Mouse (Mus musculus) MEL (cell line): ENCODE data around the gene Acer1. TPM values are rescaled to one million over a fixed set of nuclear protein-coding genes. Genes with fewer than 3 reads are reported as not detected.

Experiments
- DNase-seq: peaks from one replicate; pipeline ENCODE4 v3.0.0; 2011; ENCODE audit warnings: low read depth, low spot score
- H3K27ac ChIP-seq: 2 replicates; pipeline ENCODE4 v1.5.1; 2012; ENCODE audit warnings: low read depth, mild to moderate bottlenecking, control low read depth, low read length, moderate library complexity; ENCODE audit not compliant: control insufficient read depth
- H3K27me3 ChIP-seq, 2 experiments: fragments of 150-350 bp in 1 of 2; sonication (generic) in 1 of 2; 2 replicates each; pipeline ENCODE4 v1.6.1; 2012; ENCODE audit warnings: low read length in 2 of 2, mild to moderate bottlenecking in 2 of 2, improper control_type of control experiment in 1 of 2, moderate library complexity in 1 of 2; ENCODE audit not compliant: insufficient read depth in 2 of 2, control insufficient read depth in 1 of 2
- H3K36me3 ChIP-seq, 2 experiments: 2 replicates each; pipeline ENCODE4 v1.6.1; 2012 to 2014; ENCODE audit warnings: low read length in 2 of 2, improper control_type of control experiment in 1 of 2, inconsistent platforms in 1 of 2, mild to moderate bottlenecking in 1 of 2; ENCODE audit not compliant: insufficient read depth in 2 of 2, control insufficient read depth in 1 of 2
- H3K4me1 ChIP-seq, 2 experiments: fragments of 150-350 bp in 1 of 2; sonication (generic) in 1 of 2; 2 replicates each; pipeline ENCODE4 v1.6.1; 2012; ENCODE audit warnings: low read length in 2 of 2, improper control_type of control experiment in 1 of 2, mild to moderate bottlenecking in 1 of 2; ENCODE audit not compliant: insufficient read depth in 2 of 2, control insufficient read depth in 1 of 2
- H3K4me3 ChIP-seq, 2 experiments: fragments of 150-350 bp in 1 of 2; sonication (generic) in 1 of 2; 2 replicates each; pipeline ENCODE4 v1.5.1; 2012; ENCODE audit warnings: low read depth in 2 of 2, low read length in 2 of 2, mild to moderate bottlenecking in 2 of 2, moderate library complexity in 2 of 2, control low read depth in 1 of 2, improper control_type of control experiment in 1 of 2; ENCODE audit not compliant: control insufficient read depth in 1 of 2, insufficient read depth in 1 of 2
- H3K79me2 ChIP-seq: 2 replicates; pipeline ENCODE4 v1.6.1; 2012; ENCODE audit warnings: mild to moderate bottlenecking, low read length, moderate library complexity; ENCODE audit not compliant: control insufficient read depth, poor library complexity, insufficient read depth
- H3K9ac ChIP-seq: 2 replicates; pipeline ENCODE4 v1.6.1; 2012; ENCODE audit warnings: low read depth, mild to moderate bottlenecking, control low read depth, low read length, moderate library complexity; ENCODE audit not compliant: control insufficient read depth, poor library complexity, severe bottlenecking
- H3K9me3 ChIP-seq: fragments of 150-350 bp; sonication (generic); replicated peaks from 2 replicates; pipeline ENCODE4 v1.6.1; 2012; ENCODE audit warnings: mild to moderate bottlenecking, low read length, improper control_type of control experiment, moderate library complexity; ENCODE audit not compliant: insufficient read depth
- CHD2 ChIP-seq: IDR thresholded peaks from 2 replicates; pipeline ENCODE4 v1.6.1; 2011; ENCODE audit warnings: low read length, improper control_type of control experiment
- CTCF ChIP-seq, 3 experiments: IDR thresholded peaks in 2 of 3; conservative IDR thresholded peaks in 1 of 3; 2 replicates each; pipeline ENCODE4 v1.5.1; 2011 to 2012; ENCODE audit warnings: low read length in 3 of 3, low read depth in 2 of 3, mild to moderate bottlenecking in 2 of 3, improper control_type of control experiment in 1 of 3, inconsistent platforms in 1 of 3, mixed read lengths in 1 of 3, moderate library complexity in 1 of 3; ENCODE audit not compliant: control insufficient read depth in 1 of 3, insufficient read depth in 1 of 3, poor library complexity in 1 of 3, severe bottlenecking in 1 of 3
- ELF1 ChIP-seq: IDR thresholded peaks from 2 replicates; pipeline ENCODE4 v1.6.1; 2014; ENCODE audit warnings: low read depth, mild to moderate bottlenecking, inconsistent platforms, low read length, improper control_type of control experiment, moderate library complexity
- EP300 ChIP-seq, 2 experiments: IDR thresholded peaks; 2 replicates each; pipeline ENCODE4 v1.6.1; 2011; ENCODE audit warnings: improper control_type of control experiment in 2 of 2, low read length in 2 of 2, low read depth in 1 of 2, mild to moderate bottlenecking in 1 of 2
- ETS1 ChIP-seq: IDR thresholded peaks from 2 replicates; pipeline ENCODE4 v1.6.1; 2012; ENCODE audit warnings: low read depth, mild to moderate bottlenecking, inconsistent platforms, low read length, improper control_type of control experiment, moderate library complexity
- GATA1 ChIP-seq: IDR thresholded peaks from 2 replicates; pipeline ENCODE4 v1.6.1; 2011; ENCODE audit warnings: low read depth, low read length, improper control_type of control experiment
- HCFC1 ChIP-seq: IDR thresholded peaks from 2 replicates; pipeline ENCODE4 v1.6.1; 2012; ENCODE audit warnings: low read depth, mild to moderate bottlenecking, inconsistent platforms, low read length, improper control_type of control experiment, moderate library complexity
- JUND ChIP-seq: IDR thresholded peaks from 2 replicates; pipeline ENCODE4 v1.6.1; 2011; ENCODE audit warnings: low read depth, mild to moderate bottlenecking, improper control_type of control experiment, low read length
- KAT2A ChIP-seq: conservative IDR thresholded peaks from 2 replicates; pipeline ENCODE4 v1.6.1; 2012; ENCODE audit warnings: low read depth, low read length, improper control_type of control experiment, inconsistent platforms
- MAX ChIP-seq: IDR thresholded peaks from 2 replicates; pipeline ENCODE4 v1.6.1; 2011; ENCODE audit warnings: low read length, improper control_type of control experiment
- MAZ ChIP-seq: IDR thresholded peaks from 2 replicates; pipeline ENCODE4 v1.6.1; 2012; ENCODE audit warnings: low read depth, mild to moderate bottlenecking, inconsistent platforms, low read length, improper control_type of control experiment
- MXI1 ChIP-seq: IDR thresholded peaks from 2 replicates; pipeline ENCODE4 v1.6.1; 2011; ENCODE audit warnings: mild to moderate bottlenecking, low read depth, low read length, improper control_type of control experiment
- MYB ChIP-seq: IDR thresholded peaks from 2 replicates; pipeline ENCODE4 v1.6.1; 2011; ENCODE audit warnings: mild to moderate bottlenecking, low read depth, low read length, improper control_type of control experiment
- MYC ChIP-seq: IDR thresholded peaks from 2 replicates; pipeline ENCODE4 v1.6.1; 2011; ENCODE audit warnings: low read depth, mild to moderate bottlenecking, low read length, improper control_type of control experiment, moderate library complexity
- NELFE ChIP-seq: IDR thresholded peaks from 2 replicates; pipeline ENCODE4 v1.6.1; 2011; ENCODE audit warnings: low read depth, low read length, improper control_type of control experiment
- NRF1 ChIP-seq: IDR thresholded peaks from 2 replicates; pipeline ENCODE4 v1.6.1; 2014; ENCODE audit warnings: low read depth, mild to moderate bottlenecking, inconsistent platforms, low read length, improper control_type of control experiment, moderate library complexity; ENCODE audit not compliant: poor library complexity, insufficient read depth, severe bottlenecking
- POLR2AphosphoS2 ChIP-seq: IDR thresholded peaks from 2 replicates; pipeline ENCODE4 v1.6.1; 2011; ENCODE audit warnings: low read length, improper control_type of control experiment
- POLR2AphosphoS5 ChIP-seq: IDR thresholded peaks from 2 replicates; pipeline ENCODE4 v1.6.1; 2012; ENCODE audit warnings: low read depth, borderline replicate concordance, mild to moderate bottlenecking, inconsistent platforms, low read length, moderate library complexity, mixed read lengths
- RAD21 ChIP-seq: IDR thresholded peaks from 2 replicates; pipeline ENCODE4 v1.6.1; 2011; ENCODE audit warnings: mild to moderate bottlenecking, low read depth, low read length, improper control_type of control experiment
- RCOR1 ChIP-seq: IDR thresholded peaks from 2 replicates; pipeline ENCODE4 v1.6.1; 2012; ENCODE audit warnings: low read depth, mild to moderate bottlenecking, inconsistent platforms, low read length, improper control_type of control experiment
- SIN3A ChIP-seq: IDR thresholded peaks from 2 replicates; pipeline ENCODE4 v1.6.1; 2012; ENCODE audit warnings: low read length, improper control_type of control experiment, inconsistent platforms
- SMC3 ChIP-seq: IDR thresholded peaks from 2 replicates; pipeline ENCODE4 v1.6.1; 2011; ENCODE audit warnings: low read depth, low read length, improper control_type of control experiment
- TAL1 ChIP-seq: IDR thresholded peaks from 2 replicates; pipeline ENCODE4 v1.6.1; 2012; ENCODE audit warnings: mild to moderate bottlenecking, inconsistent platforms, low read length, moderate library complexity, mixed read lengths
- TCF12 ChIP-seq: IDR thresholded peaks from 2 replicates; pipeline ENCODE4 v1.6.1; 2014; ENCODE audit warnings: low read depth, mild to moderate bottlenecking, inconsistent platforms, low read length, improper control_type of control experiment, moderate library complexity
- USF1 ChIP-seq: IDR thresholded peaks from 2 replicates; pipeline ENCODE4 v1.6.1; 2014; ENCODE audit warnings: low read depth, mild to moderate bottlenecking, inconsistent platforms, low read length, improper control_type of control experiment, moderate library complexity
- USF2 ChIP-seq, 2 experiments: IDR thresholded peaks; 2 replicates each; pipeline ENCODE4 v1.6.1; 2011 to 2012; ENCODE audit warnings: improper control_type of control experiment in 2 of 2, low read length in 2 of 2, borderline replicate concordance in 1 of 2, inconsistent platforms in 1 of 2, low read depth in 1 of 2, mild to moderate bottlenecking in 1 of 2; ENCODE audit not compliant: insufficient read depth in 1 of 2
- ZC3H11A ChIP-seq: IDR thresholded peaks from 2 replicates; pipeline ENCODE4 v1.6.1; 2012; ENCODE audit warnings: low read depth, mild to moderate bottlenecking, inconsistent platforms, low read length, improper control_type of control experiment
- ZKSCAN1 ChIP-seq: IDR thresholded peaks from 2 replicates; pipeline ENCODE4 v1.6.1; 2012; ENCODE audit warnings: low read depth, mild to moderate bottlenecking, inconsistent platforms, low read length, improper control_type of control experiment, moderate library complexity
- ZMIZ1 ChIP-seq: IDR thresholded peaks from 2 replicates; pipeline ENCODE4 v1.6.1; 2012; ENCODE audit warnings: low read depth, mild to moderate bottlenecking, inconsistent platforms, low read length, improper control_type of control experiment, moderate library complexity
- polyA plus RNA-seq, 2 experiments: library from polyadenylated mRNA; stranded (reverse) in 1 of 2; unstranded in 1 of 2; fragments of >175 nt in 1 of 2; fragments of >200 nt in 1 of 2; gene quantifications; 2 replicates each; pipeline versions ENCODE4 v1.2.1 to v1.2.4; 2012; ENCODE audit warnings: low replicate concordance in 2 of 2, low read depth in 1 of 2; ENCODE audit not compliant: insufficient read length in 2 of 2, insufficient read depth in 1 of 2, missing spikeins in 1 of 2
- total RNA-seq: library from RNA; depleted of rRNA; stranded (reverse); fragments of 300-350 nt; gene quantifications from 2 replicates; pipeline ENCODE4 v1.2.3, GENCODE M21; 2012

Gene Acer1
- total and polyA plus RNA-seq, 3 experiments = 0.03 TPM; not detected in 2

GRCm38 (mm10) chr17:56999414-56999813, 17.5 kb upstream of the Acer1 start:
- Histone ChIP-seq H3K9me3 (no peaks in the 10 kb centered on the region), H3K27ac (no peak overlapping the region), H3K27me3 (no peaks in the 10 kb centered on the region), H3K9ac (no peak overlapping the region), H3K36me3 (peaks cover 2 to 12% of the 10 kb centered on the region in 2 experiments; a peak in 3 of 4 replicates), H3K4me3 (no peak overlapping the region), H3K79me2 (no peaks in the 10 kb centered on the region), H3K4me1 (peaks cover 3 to 24% of the 10 kb centered on the region in 2 experiments; a peak in 3 of 4 replicates)
- no peak for DNase-seq
- TF ChIP-seq KAT2A = no peak
- TF ChIP-seq POLR2AphosphoS5 = no peak
- no peak for TF ChIP-seq JUND
- no peak for TF ChIP-seq HCFC1
- no peak for TF ChIP-seq EP300 (IDR thresholded peaks at IDR 0.05; ENCODE audit: low read depth in 1 of 2, low read length in 2 of 2)
- TF ChIP-seq MYB = no peak
- TF ChIP-seq SIN3A = no peak
- no peak for TF ChIP-seq TCF12
- TF ChIP-seq TAL1 = no peak
- TF ChIP-seq MYC = no peak
- no peak for TF ChIP-seq SMC3
- no peak for TF ChIP-seq NRF1
- no peak for TF ChIP-seq USF2 (IDR thresholded peaks at IDR 0.05; ENCODE audit: borderline replicate concordance in 1 of 2, insufficient read depth in 1 of 2, low read depth in 1 of 2, low read length in 2 of 2)
- no peak for TF ChIP-seq GATA1
- TF ChIP-seq MAZ = no peak
- TF ChIP-seq RCOR1 = no peak

- Histone ChIP-seq H3K9me3 (no peaks in the 10 kb centered on the region), H3K79me2 (0 out of 2 replicates have a peak, but pooled peaks cover 1% of the 10 kb centered on the region), H3K9ac (peak within 1 kb of the TSS; percentile 81), H3K27ac (peak within 1 kb of the TSS; percentile 57), H3K27me3 (no peaks in the 10 kb centered on the region), H3K4me3 (peak within 1 kb of the TSS; percentile 80 to 92), H3K4me1 (peaks cover 0 to 8% of the 10 kb centered on the region in 2 experiments; a peak in 2 of 4 replicates), H3K36me3 (peaks cover 0 to 2% of the 10 kb centered on the region in 2 experiments; a peak in 2 of 4 replicates)
- peak; percentile 99 for DNase-seq
- TF ChIP-seq USF2 (IDR thresholded peaks at IDR 0.05; ENCODE audit: borderline replicate concordance in 1 of 2, insufficient read depth in 1 of 2, low read depth in 1 of 2, low read length in 2 of 2) (peak; percentile 81 to 95), ELF1 (no peak), MAZ (peak; percentile 51; the same call in 1 of the 2 replicates), NELFE (peak; percentile 51; the same call in 1 of the 2 replicates), POLR2AphosphoS2 (peak; percentile 96), USF1 (peak; percentile 100), HCFC1 (peak; percentile 72; the same call in 1 of the 2 replicates), CHD2 (peak; percentile 71), SIN3A (peak; percentile 88), RAD21 (peak; percentile 89), GATA1 (no peak), ZC3H11A (peak; percentile 72), CTCF (IDR thresholded peaks at IDR 0.05 in 2 of 3, conservative IDR thresholded peaks at IDR 0.05 in 1 of 3; ENCODE audit: control insufficient read depth in 1 of 3, insufficient read depth in 1 of 3, low read depth in 2 of 3, low read length in 3 of 3, poor library complexity in 1 of 3, severe bottlenecking in 1 of 3) (peak; percentile 51 to 88 (median 79)), ZMIZ1 (peak; percentile 85), ETS1 (0 out of 2 replicates have a peak, but pooled peaks have one; percentile 21), EP300 (IDR thresholded peaks at IDR 0.05; ENCODE audit: low read depth in 1 of 2, low read length in 2 of 2) (no peak), ZKSCAN1 (no peak; the same call in 1 of the 2 replicates), MAX (peak; percentile 98), MYC (0 out of 2 replicates have a peak, but pooled peaks have one; percentile 61), RCOR1 (no peak), MXI1 (peak; percentile 93), SMC3 (peak; percentile 80)
These were observed 15.2 kb upstream of the Acer1 start, which contains the start of gene Alkbh7 for GRCm38 (mm10) chr17:56997029-56997667. Gene Alkbh7, plus strand, starts transcription at chr17:56997339.
